Mouse (Mus musculus) CH12.LX (cell line): Measurements from ENCODE around the gene Rps21.

ENCODE experiments used
- CTCF ChIP-seq, 2 experiments: IDR thresholded peaks in 1 of 2; conservative IDR thresholded peaks in 1 of 2; 2 replicates each; pipeline ENCODE4 v1.5.1; 2011 to 2012; ENCODE audit warnings: low read depth in 2 of 2, low read length in 2 of 2, improper control_type of control experiment in 1 of 2, inconsistent platforms in 1 of 2, mild to moderate bottlenecking in 1 of 2, moderate library complexity in 1 of 2
- EP300 ChIP-seq: IDR thresholded peaks from 2 replicates; pipeline ENCODE4 v1.6.1; 2011; ENCODE audit warnings: low read length, improper control_type of control experiment
- MAZ ChIP-seq: IDR thresholded peaks from 2 replicates; pipeline ENCODE4 v1.6.1; 2012; ENCODE audit warnings: low read depth, mild to moderate bottlenecking, inconsistent platforms, low read length, improper control_type of control experiment, moderate library complexity
- MYC ChIP-seq: IDR thresholded peaks from 2 replicates; pipeline ENCODE4 v1.6.1; 2011; ENCODE audit warnings: low read depth, mild to moderate bottlenecking, improper control_type of control experiment, low read length
- NRF1 ChIP-seq: IDR thresholded peaks from 2 replicates; pipeline ENCODE4 v1.6.1; 2014; ENCODE audit warnings: low read depth, mild to moderate bottlenecking, inconsistent platforms, low read length, improper control_type of control experiment, moderate library complexity
- POLR2A ChIP-seq: IDR thresholded peaks from 2 replicates; pipeline ENCODE4 v1.6.1; 2011; ENCODE audit warnings: low read depth, mild to moderate bottlenecking, improper control_type of control experiment, low read length
- RCOR1 ChIP-seq: conservative IDR thresholded peaks from 2 replicates; pipeline ENCODE4 v1.6.1; 2012; ENCODE audit warnings: low read depth, mild to moderate bottlenecking, inconsistent platforms, low read length, improper control_type of control experiment
- SIN3A ChIP-seq: IDR thresholded peaks from 2 replicates; pipeline ENCODE4 v1.6.1; 2012; ENCODE audit warnings: low read length, improper control_type of control experiment, inconsistent platforms
- TCF12 ChIP-seq: IDR thresholded peaks from 2 replicates; pipeline ENCODE4 v1.6.1; 2014; ENCODE audit warnings: low read depth, mild to moderate bottlenecking, inconsistent platforms, low read length, improper control_type of control experiment
- ZNF384 ChIP-seq: IDR thresholded peaks from 2 replicates; pipeline ENCODE4 v1.6.1; 2012; ENCODE audit warnings: low read depth, low read length, improper control_type of control experiment, inconsistent platforms

DNA sequence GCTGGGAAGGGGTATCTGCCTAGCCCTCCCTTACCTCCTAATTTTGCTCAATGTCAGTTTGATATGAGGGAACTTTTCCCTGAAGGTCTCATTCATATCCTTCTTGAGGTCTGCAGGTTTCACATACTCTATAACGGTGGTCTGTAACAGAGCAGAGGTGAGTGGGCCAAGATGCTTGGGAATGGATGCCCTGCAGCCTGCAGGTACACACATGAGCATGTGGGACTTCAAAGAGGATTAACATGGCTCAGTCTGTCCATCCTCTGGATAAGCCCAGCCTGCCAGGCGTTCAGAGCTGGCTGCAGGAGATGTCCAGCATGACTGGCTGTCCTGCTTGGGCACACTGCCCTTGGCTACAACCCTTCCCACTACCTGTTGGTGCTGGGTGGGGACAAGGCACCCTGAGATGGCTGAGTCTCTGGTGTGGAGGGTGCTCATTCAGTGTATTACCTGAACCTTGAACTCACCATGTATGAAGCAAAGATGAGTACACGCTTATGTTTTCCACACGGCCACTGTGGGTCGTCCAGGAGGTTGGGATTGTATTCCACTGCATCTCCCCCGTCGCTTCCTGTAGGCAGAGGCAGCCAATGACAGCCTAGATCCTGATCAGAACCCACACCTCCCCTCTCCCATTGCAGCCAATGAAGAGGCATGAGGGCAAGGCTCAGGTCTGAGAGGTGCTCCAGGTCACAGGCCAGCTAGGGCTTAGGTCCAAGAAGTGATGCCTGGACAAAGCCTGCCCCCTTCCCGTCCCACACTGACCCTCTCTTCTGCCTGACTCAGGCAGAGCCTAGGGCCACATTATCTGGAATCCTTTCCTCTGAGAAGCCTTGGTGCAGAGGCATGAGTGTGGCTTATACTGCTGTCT, 3.7 kb downstream of the Rps21 start:
- TF ChIP-seq CTCF (conservative IDR thresholded peaks at IDR 0.05 in 1 of 2, IDR thresholded peaks at IDR 0.05 in 1 of 2; ENCODE audit: low read depth in 2 of 2, low read length in 2 of 2) (no peak), RCOR1 (no peak), POLR2A (no peak), MYC (no peak), EP300 (no peak), MAZ (no peak), TCF12 (no peak), SIN3A (no peak), ZNF384 (no peak), NRF1 (no peak)
